Mouse (Mus musculus): ENCODE measurements around the gene Ankrd65.
"Not testable (repeated sequence)": the region's sequence is repeated elsewhere in the genome, so short reads cannot be mapped to it uniquely, and the experiment has no call there.

The Ankrd65 gene

GRCm38 (mm10) chr4:155774971-155775740 lies 15.1 kb upstream of the Ankrd65 start:
- in situ Hi-C loops (cut with MboI; ENCODE audit: low sequenced_read_pairs) = no loop called here

- in situ Hi-C loops (cut with MboI; ENCODE audit: low sequenced_read_pairs) = no loop called here
Measured at GRCm38 (mm10) chr4:155775855-155776254, 14.4 kb upstream of the Ankrd65 start.

- in situ Hi-C loops (cut with MboI; ENCODE audit: low sequenced_read_pairs) = no loop called here
Measured at GRCm38 (mm10) chr4:155776704-155777335, 13.4 kb upstream of the Ankrd65 start.

GRCm38 (mm10) chr4:155777816-155778215 lies 12.4 kb upstream of the Ankrd65 start:
- in situ Hi-C loops (cut with MboI; ENCODE audit: low sequenced_read_pairs) = no loop called here

- in situ Hi-C loops (cut with MboI; ENCODE audit: low sequenced_read_pairs) = no loop called here
Measured at GRCm38 (mm10) chr4:155779498-155779897, 10.7 kb upstream of the Ankrd65 start.

- in situ Hi-C loops (cut with MboI; ENCODE audit: low sequenced_read_pairs) = no loop called here
Measured at GRCm38 (mm10) chr4:155780895-155781294, 9.3 kb upstream of the Ankrd65 start.

- in situ Hi-C loops (cut with MboI; ENCODE audit: low sequenced_read_pairs) = no loop called here
Measured at GRCm38 (mm10) chr4:155783486-155784080, 6.7 kb upstream of the Ankrd65 start.

GRCm38 (mm10) chr4:155784081-155784701 lies 6.0 kb upstream of the Ankrd65 start:
- in situ Hi-C loops (cut with MboI; ENCODE audit: low sequenced_read_pairs) = no loop called here

GRCm38 (mm10) chr4:155785246-155785645 lies 5.0 kb upstream of the Ankrd65 start:
- in situ Hi-C loops (cut with MboI; ENCODE audit: low sequenced_read_pairs) = no loop called here

- in situ Hi-C loops (cut with MboI; ENCODE audit: low sequenced_read_pairs) = no loop called here
Measured at GRCm38 (mm10) chr4:155785819-155786218, 4.4 kb upstream of the Ankrd65 start, which contains the start of gene Tmem88b. Gene Tmem88b, minus strand, starts transcription at chr4:155785874.

GRCm38 (mm10) chr4:155788300-155788699 lies 1.9 kb upstream of the Ankrd65 start:
- in situ Hi-C loops (cut with MboI; ENCODE audit: low sequenced_read_pairs) = no loop called here

GRCm38 (mm10) chr4:155788833-155789232 lies 1.4 kb upstream of the Ankrd65 start:
- in situ Hi-C loops (cut with MboI; ENCODE audit: low sequenced_read_pairs) = not testable (repeated sequence)

GRCm38 (mm10) chr4:155790650-155791161 lies 467 bp downstream of the Ankrd65 start:
- in situ Hi-C loops (cut with MboI; ENCODE audit: low sequenced_read_pairs) = no loop called here

- in situ Hi-C loops (cut with MboI; ENCODE audit: low sequenced_read_pairs) = no loop called here
Measured at GRCm38 (mm10) chr4:155791240-155791933, 1.1 kb downstream of the Ankrd65 start.

- in situ Hi-C loops (cut with MboI; ENCODE audit: low sequenced_read_pairs) = no loop called here
Measured at GRCm38 (mm10) chr4:155793730-155794129, 3.5 kb downstream of the Ankrd65 start.

- in situ Hi-C loops (cut with MboI; ENCODE audit: low sequenced_read_pairs) = no loop called here
Measured at GRCm38 (mm10) chr4:155802075-155802474, 11.8 kb downstream of the Ankrd65 start.

GRCm38 (mm10) chr4:155802741-155803339 lies 12.6 kb downstream of the Ankrd65 start, which contains the start of gene Mrpl20:
Gene Mrpl20, plus strand, starts transcription at chr4:155802878.
- in situ Hi-C loops (cut with MboI; ENCODE audit: low sequenced_read_pairs) = no loop called here

- in situ Hi-C loops (cut with MboI; ENCODE audit: low sequenced_read_pairs) = no loop called here
Measured at GRCm38 (mm10) chr4:155803340-155804041, 13.3 kb downstream of the Ankrd65 start.

GRCm38 (mm10) chr4:155807841-155808240 lies 17.6 kb downstream of the Ankrd65 start:
- in situ Hi-C loops (cut with MboI; ENCODE audit: low sequenced_read_pairs) = no loop called here

Measured in CH12F3 (cell line).